Mouse (Mus musculus) erythroblast, embryonic 14.5 days (primary cell): ENCODE measurements around the gene D6Wsu163e.

Experiments
- GATA1 ChIP-seq: IDR thresholded peaks from 2 replicates; pipeline ENCODE4 v1.6.1; 2012; ENCODE audit warnings: low read length, inconsistent platforms, mixed read lengths
- TAL1 ChIP-seq: IDR thresholded peaks from 3 replicates; pipeline ENCODE4 v1.6.1; 2012; ENCODE audit warnings: low read length, inconsistent platforms, mixed read lengths

GRCm38 (mm10) chr6:126981539-126982234 is 41.9 kb downstream of the D6Wsu163e start:
- no peak for TF ChIP-seq TAL1
- TF ChIP-seq GATA1 = no peak
